Mouse (Mus musculus): ENCODE measurements around the gene Fat1. TPM values are rescaled to one million over a fixed set of nuclear protein-coding genes. Genes with fewer than 3 reads are reported as not detected.

The Fat1 gene
- polyA plus RNA-seq, 1 experiment from 2014 or later = 13.4 TPM

DNA sequence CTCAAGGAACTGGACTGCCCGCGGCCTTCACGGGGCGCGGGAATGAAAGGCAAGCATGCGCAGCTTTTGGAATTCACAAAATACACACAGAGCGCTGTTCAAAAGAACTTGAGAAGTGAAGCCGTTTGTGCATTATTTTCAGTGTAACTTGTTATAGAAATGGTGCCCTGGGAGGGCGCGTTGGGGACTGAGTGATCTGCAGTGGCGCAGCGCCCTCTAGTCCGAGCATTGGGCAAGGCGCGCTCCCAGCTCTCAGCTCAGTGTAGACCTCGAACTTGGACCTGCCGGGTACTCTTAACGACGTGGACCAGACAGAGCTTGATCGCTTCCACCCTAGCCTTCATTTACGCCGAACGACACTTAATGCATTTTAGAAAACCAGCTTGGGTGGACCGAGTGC is 494 bp downstream of the Fat1 start:
- peak overlapping the region; percentile 92 for H3K27ac ChIP-seq
- peak overlapping the region; percentile 61 for H3K9ac ChIP-seq
- peak overlapping the region; percentile 75 for H3K4me3 ChIP-seq (replicated peaks)
- no peaks in the 10 kb centered on the region for H3K36me3 ChIP-seq
- no peaks in the 10 kb centered on the region for H3K9me3 ChIP-seq
- H3K4me2 ChIP-seq (replicated peaks) = peak overlapping the region; percentile 81
- WGBS = 0% methylated on average over 24 of the region's 24 CpGs
- H3K4me1 ChIP-seq (replicated peaks) = no peaks in the 10 kb centered on the region; the same call in 1 of the 2 replicates
- ATAC-seq = peak; percentile 71
- H3K27me3 ChIP-seq (replicated peaks) = no peaks in the 10 kb centered on the region

DNA sequence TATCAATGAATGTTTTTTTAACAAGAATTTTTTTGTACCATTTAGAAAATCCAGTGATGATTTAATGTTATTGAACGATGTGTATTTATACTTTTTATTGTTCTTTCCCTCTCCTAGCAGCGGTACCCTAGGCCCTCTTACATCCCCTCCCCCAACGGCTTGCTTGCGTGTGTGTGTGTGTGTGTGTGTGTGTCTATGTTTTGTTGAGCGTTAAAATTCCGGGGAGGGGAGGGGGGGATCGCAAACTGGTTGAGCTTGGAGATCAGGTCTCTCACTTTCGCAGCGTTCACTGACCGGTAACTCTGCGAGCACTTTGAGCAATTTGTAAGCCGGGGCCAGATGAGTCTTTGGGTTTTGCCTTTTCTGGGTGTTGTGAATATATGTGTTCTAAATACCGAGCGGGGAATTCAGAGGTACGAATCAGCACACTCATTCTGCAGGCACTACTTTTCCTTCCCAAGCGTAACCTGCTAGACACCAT is 1.3 kb downstream of the Fat1 start:
- no peaks in the 10 kb centered on the region for H3K9me3 ChIP-seq
- peaks cover 4% of the 10 kb centered on the region; the same call in 1 of the 2 replicates for H3K4me1 ChIP-seq (replicated peaks)
- no peak overlapping the region for H3K27ac ChIP-seq
- under 1% methylated on average over 16 of the region's 16 CpGs for WGBS
- H3K27me3 ChIP-seq (replicated peaks) = no peaks in the 10 kb centered on the region
- H3K36me3 ChIP-seq = no peaks in the 10 kb centered on the region
- peak overlapping the region; percentile 93; the same call in 1 of the 2 replicates for H3K9ac ChIP-seq
- peak overlapping the region; percentile 75 for H3K4me3 ChIP-seq (replicated peaks)
- H3K4me2 ChIP-seq (replicated peaks) = peak overlapping the region; percentile 81
- ATAC-seq = no peak

DNA sequence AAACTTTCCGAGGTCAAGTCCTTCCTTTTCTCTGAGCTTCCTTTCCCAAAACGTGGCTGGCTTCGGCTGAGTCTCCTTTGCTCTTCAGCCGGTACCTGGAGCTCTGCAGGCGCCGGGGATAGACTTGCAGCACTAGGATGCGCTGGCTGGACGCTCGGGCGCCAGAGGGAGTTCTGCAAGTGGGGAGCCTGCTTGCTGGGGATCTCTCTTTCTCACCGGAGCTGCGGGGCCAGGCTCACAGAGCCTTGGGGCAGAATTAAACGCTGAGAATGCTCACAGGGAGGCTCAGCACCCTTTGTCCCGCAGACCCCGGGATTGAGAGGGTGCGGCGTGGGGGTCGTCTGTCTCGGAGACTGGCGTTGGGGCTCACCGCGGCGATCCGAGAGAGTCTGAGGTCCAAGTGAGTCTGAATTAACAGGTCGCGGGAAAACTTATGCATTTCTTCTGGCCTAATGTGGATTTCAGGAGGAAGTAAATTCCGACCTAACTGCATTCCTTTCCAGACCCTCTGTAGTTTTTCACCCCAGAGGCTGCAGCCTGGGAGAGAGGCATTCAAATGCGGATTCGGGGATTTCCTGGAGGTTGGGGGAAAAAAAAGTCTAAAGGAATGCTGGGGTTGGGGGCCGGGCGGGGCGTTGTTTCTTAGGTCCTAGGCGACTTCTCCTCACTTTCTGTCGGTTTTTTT is 2.0 kb downstream of the Fat1 start:
- Histone ChIP-seq H3K4me1 (replicated peaks) (peaks cover 4% of the 10 kb centered on the region; the same call in 1 of the 2 replicates), H3K9ac (peak overlapping the region; percentile 93), H3K27ac (peak overlapping the region; percentile 90), H3K27me3 (replicated peaks) (no peaks in the 10 kb centered on the region), H3K4me3 (replicated peaks) (peak overlapping the region; percentile 75), H3K4me2 (replicated peaks) (peak overlapping the region; percentile 81), H3K9me3 (no peaks in the 10 kb centered on the region), H3K36me3 (no peaks in the 10 kb centered on the region)
- ATAC-seq = no peak
- WGBS = under 1% methylated on average over 34 of the region's 34 CpGs

DNA sequence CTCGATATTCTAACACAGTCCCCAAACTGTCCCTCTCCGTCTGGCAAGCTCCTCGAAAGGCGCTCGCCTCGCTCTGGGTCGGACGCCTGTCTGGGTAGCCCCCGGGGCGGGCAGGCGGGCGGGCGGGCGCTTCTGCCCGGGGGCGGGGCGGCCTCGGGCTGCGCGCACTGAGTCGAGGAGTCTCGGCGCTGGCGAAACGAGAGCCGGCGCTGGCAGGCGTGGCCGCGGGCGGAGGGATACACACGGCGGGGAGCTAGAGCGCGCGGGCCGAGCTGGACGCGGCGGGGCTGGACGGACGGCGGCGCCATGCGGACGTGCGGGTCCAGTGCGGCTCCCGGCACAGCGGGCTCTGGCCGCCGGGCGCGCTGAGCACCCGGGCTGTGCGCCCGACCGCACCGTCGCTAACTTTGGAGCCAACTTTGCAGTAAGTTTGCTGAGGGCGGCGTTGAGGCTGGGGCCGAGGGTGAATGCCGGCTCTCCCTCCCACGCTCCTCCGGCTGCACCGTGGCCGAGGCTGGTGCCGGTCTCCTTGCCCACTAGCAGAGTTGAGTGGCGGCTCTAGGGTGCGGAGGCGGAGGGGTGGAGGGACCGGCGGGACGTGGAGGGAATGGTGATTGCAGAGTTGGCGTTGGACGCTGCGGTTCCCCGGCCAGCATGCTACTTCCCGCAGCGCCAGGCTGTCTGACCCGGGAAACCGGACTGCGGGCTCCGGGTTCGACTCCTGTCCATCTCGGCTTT is 2.8 kb downstream of the Fat1 start:
- WGBS = under 1% methylated on average over 87 of the region's 87 CpGs
- Histone ChIP-seq H3K4me1 (replicated peaks) (peaks cover 4% of the 10 kb centered on the region; the same call in 1 of the 2 replicates), H3K36me3 (no peaks in the 10 kb centered on the region), H3K27me3 (replicated peaks) (no peaks in the 10 kb centered on the region), H3K9ac (peak overlapping the region; percentile 93), H3K27ac (peak overlapping the region; percentile 90), H3K4me2 (replicated peaks) (peak overlapping the region; percentile 81), H3K4me3 (replicated peaks) (peak overlapping the region; percentile 75), H3K9me3 (no peaks in the 10 kb centered on the region)
- ATAC-seq = peak; percentile 86

DNA sequence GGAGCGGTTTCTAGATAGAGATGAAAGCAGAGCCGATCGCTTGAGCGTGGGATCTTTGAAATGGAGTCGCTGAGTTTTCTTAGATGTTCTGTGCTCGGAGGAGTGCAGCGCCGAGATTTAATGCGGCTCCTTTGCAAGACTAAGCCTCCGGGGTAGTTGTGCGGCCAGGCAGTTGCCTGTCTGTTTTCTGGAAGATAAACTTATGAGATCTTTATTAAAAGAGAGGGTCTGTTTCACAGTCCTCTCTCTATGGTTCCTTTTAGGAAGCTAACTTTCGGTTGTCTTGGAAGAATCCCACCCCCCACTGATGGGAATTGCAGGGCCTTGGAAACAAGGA is 3.4 kb downstream of the Fat1 start:
- no peak for ATAC-seq
- no peaks in the 10 kb centered on the region for H3K36me3 ChIP-seq
- H3K4me1 ChIP-seq (replicated peaks) = peaks cover 4% of the 10 kb centered on the region; the same call in 1 of the 2 replicates
- H3K27ac ChIP-seq = peak overlapping the region; percentile 90
- H3K27me3 ChIP-seq (replicated peaks) = no peaks in the 10 kb centered on the region
- WGBS = under 1% methylated on average over 12 of the region's 12 CpGs
- H3K4me3 ChIP-seq (replicated peaks) = peak overlapping the region; percentile 75
- peak overlapping the region; percentile 81 for H3K4me2 ChIP-seq (replicated peaks)
- peak overlapping the region; percentile 93 for H3K9ac ChIP-seq
- H3K9me3 ChIP-seq = no peaks in the 10 kb centered on the region

DNA sequence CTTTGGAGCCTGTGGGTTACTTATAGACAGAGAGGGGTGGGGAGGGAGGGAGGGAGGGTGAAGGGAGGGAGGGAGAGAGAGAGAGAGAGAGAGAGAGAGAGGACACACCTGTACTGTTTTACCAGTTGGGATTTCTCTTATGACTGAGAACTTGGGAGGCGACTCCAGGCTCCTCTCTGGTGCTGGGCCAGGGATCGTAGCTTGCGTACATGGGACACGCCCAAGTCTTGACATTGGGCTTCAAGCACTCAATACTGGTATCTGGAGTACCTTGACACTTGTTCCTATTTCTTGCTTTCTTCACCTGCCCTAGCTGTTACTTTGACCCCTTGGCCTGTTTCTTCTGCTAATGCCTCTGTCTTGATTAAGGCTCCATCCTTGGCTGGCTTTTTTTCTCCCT is 10.3 kb downstream of the Fat1 start:
- Histone ChIP-seq H3K4me2 (replicated peaks) (no peak overlapping the region), H3K9me3 (no peaks in the 10 kb centered on the region), H3K36me3 (peaks cover 8% of the 10 kb centered on the region), H3K27ac (no peak overlapping the region), H3K27me3 (replicated peaks) (no peaks in the 10 kb centered on the region), H3K9ac (no peak overlapping the region), H3K4me1 (replicated peaks) (peaks cover 9% of the 10 kb centered on the region; the same call in 1 of the 2 replicates), H3K4me3 (replicated peaks) (no peak overlapping the region)
- peak; percentile 61 for ATAC-seq
- 85% methylated on average over 4 of the region's 4 CpGs for WGBS

DNA sequence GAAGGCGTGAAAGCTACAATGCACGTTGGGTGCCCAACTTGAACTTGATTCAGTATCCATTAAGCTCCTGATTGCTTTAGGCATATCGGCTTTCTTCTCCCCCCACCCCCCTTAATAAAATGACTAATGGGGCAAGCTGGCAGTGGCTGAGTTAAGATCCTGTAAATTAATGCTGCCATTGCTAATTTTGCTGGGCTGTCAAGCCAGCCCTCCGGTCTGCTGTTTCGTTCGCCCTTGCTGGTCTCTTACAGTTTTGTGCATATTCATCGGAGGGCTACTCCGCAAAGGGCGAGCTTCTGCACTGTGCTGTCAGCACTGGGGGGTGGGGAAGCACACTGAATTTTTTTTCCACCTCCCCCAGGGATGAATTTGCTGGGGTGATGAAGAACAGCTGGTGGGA is 13.3 kb downstream of the Fat1 start:
- 67% methylated on average over 9 of the region's 9 CpGs for WGBS
- no peak for ATAC-seq
- Histone ChIP-seq H3K9me3 (no peaks in the 10 kb centered on the region), H3K27me3 (replicated peaks) (no peaks in the 10 kb centered on the region), H3K36me3 (peaks cover 38% of the 10 kb centered on the region), H3K9ac (no peak overlapping the region), H3K27ac (no peak overlapping the region), H3K4me3 (replicated peaks) (no peak overlapping the region), H3K4me2 (replicated peaks) (no peak overlapping the region; the same call in 1 of the 2 replicates), H3K4me1 (replicated peaks) (peaks cover 5% of the 10 kb centered on the region; the same call in 1 of the 2 replicates)

DNA sequence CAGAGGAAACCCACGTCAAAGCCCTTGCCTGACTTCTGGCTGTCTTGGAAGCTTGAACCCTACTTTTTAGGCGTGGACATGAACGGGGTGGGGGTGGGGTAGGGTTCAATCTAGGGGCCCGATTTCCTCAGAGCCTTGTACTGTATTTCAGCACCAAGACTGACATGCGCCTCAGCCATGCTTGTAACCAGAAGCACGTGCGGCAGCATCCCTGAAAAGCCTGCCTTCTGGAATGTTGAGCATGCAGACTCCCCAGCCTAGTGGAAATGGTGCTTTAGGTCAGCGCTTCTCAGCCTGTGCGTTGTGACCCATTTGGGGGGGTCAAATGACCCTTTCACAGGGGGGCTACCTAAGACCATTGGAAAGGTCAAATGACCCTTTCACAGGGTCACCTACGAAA is 25.2 kb downstream of the Fat1 start:
- no peak overlapping the region for H3K9ac ChIP-seq
- WGBS = 46% methylated on average over 10 of the region's 10 CpGs
- no peaks in the 10 kb centered on the region for H3K9me3 ChIP-seq
- H3K4me2 ChIP-seq (replicated peaks) = no peak overlapping the region
- no peak overlapping the region for H3K4me3 ChIP-seq (replicated peaks)
- 0 out of 2 replicates have a peak, but pooled peaks cover 3% of the 10 kb centered on the region for H3K36me3 ChIP-seq
- H3K27ac ChIP-seq = no peak overlapping the region
- H3K4me1 ChIP-seq (replicated peaks) = peaks cover 14% of the 10 kb centered on the region
- no peak for ATAC-seq
- H3K27me3 ChIP-seq (replicated peaks) = no peaks in the 10 kb centered on the region

DNA sequence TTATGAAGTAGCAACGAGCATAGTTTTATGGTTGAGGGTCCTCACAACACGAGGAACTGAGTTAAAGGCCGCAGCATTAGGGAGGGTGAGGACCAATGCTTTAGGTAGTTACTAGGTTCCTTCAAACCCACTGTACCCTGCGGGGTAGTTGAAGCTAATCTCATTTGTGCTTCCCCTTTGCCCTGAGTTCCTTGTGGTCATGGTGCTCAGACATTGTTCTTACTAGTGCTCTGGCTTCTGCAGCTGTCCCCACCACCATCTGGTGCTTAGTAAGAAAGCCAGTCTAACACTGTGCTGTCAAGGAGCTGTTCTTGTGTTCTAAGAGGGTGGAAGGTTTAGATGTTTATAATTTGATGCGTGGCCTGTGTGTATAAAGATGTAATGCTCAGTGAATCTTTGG is 25.7 kb downstream of the Fat1 start:
- Histone ChIP-seq H3K27ac (no peak overlapping the region), H3K4me3 (replicated peaks) (no peak overlapping the region), H3K36me3 (0 out of 2 replicates have a peak, but pooled peaks cover 3% of the 10 kb centered on the region), H3K9ac (no peak overlapping the region), H3K27me3 (replicated peaks) (no peaks in the 10 kb centered on the region), H3K4me2 (replicated peaks) (no peak overlapping the region), H3K4me1 (replicated peaks) (peaks cover 14% of the 10 kb centered on the region), H3K9me3 (no peaks in the 10 kb centered on the region)
- no peak for ATAC-seq
- 59% methylated on average over 5 of the region's 5 CpGs for WGBS

DNA sequence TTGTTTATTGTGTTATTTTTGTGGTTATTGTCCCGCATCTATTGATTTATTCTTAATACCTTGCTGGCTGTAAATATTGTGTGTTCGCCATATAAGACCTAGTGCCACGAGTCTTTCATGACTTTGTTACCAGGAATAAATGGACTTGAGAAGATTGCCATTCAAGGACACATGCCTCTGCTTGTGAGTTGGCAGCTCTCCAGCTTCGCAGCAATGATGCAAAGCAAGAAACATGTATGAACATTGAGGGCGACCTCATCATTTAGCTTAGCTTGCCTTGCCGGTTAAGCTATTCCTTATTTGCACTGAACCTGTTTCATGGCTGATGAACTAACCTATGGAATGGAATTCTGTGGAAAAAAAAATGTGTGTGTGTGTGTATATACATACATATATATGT is 26.2 kb downstream of the Fat1 start:
- Histone ChIP-seq H3K9me3 (no peaks in the 10 kb centered on the region), H3K4me3 (replicated peaks) (no peak overlapping the region), H3K36me3 (0 out of 2 replicates have a peak, but pooled peaks cover 3% of the 10 kb centered on the region), H3K9ac (no peak overlapping the region), H3K4me2 (replicated peaks) (no peak overlapping the region), H3K4me1 (replicated peaks) (peaks cover 14% of the 10 kb centered on the region), H3K27me3 (replicated peaks) (no peaks in the 10 kb centered on the region), H3K27ac (no peak overlapping the region)
- ATAC-seq = no peak
- 60% methylated on average over 6 of the region's 6 CpGs for WGBS

DNA sequence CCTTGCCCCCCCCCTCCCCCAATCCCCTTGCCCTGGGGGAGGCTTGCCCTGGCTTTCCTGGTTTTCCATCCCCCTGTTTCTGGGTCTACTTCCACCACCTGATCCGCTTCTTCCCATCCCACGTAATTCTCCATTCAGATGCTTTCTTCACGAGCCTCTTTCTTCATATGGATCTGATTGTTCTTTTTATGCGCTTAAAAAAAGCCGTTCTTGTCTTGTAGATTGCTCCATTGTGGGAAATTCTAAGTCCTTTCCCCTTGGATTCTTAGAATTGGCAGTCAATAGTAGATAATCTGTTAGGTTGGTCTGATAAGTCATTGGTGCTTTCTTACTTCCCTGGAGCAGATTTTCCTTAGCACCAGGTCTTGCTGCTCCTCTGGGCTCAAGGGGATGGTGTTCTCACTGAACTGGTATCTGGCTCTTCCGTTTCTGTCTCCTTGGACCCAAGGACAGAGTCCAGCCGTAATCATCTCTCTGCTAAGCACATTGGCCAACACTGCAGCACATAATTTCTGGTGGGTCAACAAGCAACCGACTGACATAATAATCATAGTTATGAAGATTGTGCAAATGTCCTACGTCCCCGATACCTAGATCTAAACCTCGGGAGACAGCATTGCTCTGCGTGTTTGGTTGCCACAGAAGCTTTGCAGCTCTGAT is 27.5 kb downstream of the Fat1 start:
- 76% methylated on average over 12 of the region's 12 CpGs for WGBS
- Histone ChIP-seq H3K27ac (peak overlapping the region; percentile 48; the same call in 1 of the 2 replicates), H3K9me3 (no peaks in the 10 kb centered on the region), H3K36me3 (0 out of 2 replicates have a peak, but pooled peaks cover 3% of the 10 kb centered on the region), H3K9ac (no peak overlapping the region), H3K4me1 (replicated peaks) (peaks cover 14% of the 10 kb centered on the region), H3K4me3 (replicated peaks) (no peak overlapping the region), H3K4me2 (replicated peaks) (no peak overlapping the region), H3K27me3 (replicated peaks) (no peaks in the 10 kb centered on the region)
- peak; percentile 83 for ATAC-seq

DNA sequence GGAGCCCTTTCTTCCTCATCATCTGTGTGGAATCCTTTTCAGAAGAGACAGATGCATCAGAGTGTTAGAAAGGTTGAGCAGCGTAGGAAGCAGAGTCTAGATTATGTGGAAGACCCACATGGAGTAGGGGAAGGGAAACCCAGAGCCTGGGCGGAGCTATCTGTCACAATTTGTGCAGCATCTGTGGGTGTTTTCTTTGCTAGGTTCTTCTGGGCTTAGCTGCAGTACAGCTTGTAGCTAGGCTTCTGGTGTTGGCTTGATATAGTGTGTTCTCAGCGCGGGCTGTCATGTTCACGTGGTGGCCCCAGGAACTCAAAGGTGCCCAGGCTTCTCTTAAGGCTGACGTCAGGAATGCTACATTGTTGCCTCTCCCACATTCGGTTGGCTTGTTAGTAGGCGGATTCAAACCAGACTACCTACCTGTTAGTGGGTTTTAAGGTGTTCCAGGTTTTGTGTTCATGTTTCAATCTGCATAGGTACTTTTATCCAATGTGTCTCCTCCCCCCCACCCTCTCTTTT is 32.3 kb downstream of the Fat1 start:
- whole genome bisulfite sequencing = 94% methylated on average over 8 of the region's 8 CpGs

More for the DNA sequence above, 32.3 kb downstream of the Fat1 start:
- ATAC-seq = no peak
- no peak overlapping the region for H3K4me2 ChIP-seq (replicated peaks)
- H3K27ac ChIP-seq = no peak overlapping the region
- H3K4me3 ChIP-seq (replicated peaks) = no peak overlapping the region
- 0 out of 2 replicates have a peak, but pooled peaks cover 7% of the 10 kb centered on the region for H3K4me1 ChIP-seq (replicated peaks)
- no peak overlapping the region for H3K9ac ChIP-seq
- H3K36me3 ChIP-seq = no peaks in the 10 kb centered on the region
- no peaks in the 10 kb centered on the region for H3K27me3 ChIP-seq (replicated peaks)
- no peaks in the 10 kb centered on the region for H3K9me3 ChIP-seq

Data from intestine, embryonic 15.5 days (tissue).